Mouse (Mus musculus) forebrain, postnatal 0 days (tissue): ENCODE results near the gene Olfr1053. TPM values are rescaled to one million over a fixed set of nuclear protein-coding genes. Genes with fewer than 3 reads are reported as not detected.
"Not testable (repeated sequence)": the region's sequence is repeated elsewhere in the genome, so short reads cannot be mapped to it uniquely, and the experiment has no call there.

Experiments used
- ATAC-seq: fragments of 200-750 bp; cut with Nextera tagmentation; 2 replicates; pipeline ENCODE4 v1.8.0; 2017; ENCODE audit warnings: mild to moderate bottlenecking, moderate library complexity
- DNase-seq: peaks from one replicate; pipeline ENCODE4 v3.0.0-alpha.2; 2015
- H3K27ac ChIP-seq: fragments of 300-500 bp; sonication (generic); 2 replicates; pipeline ENCODE4 v1.5.1; 2014; ENCODE audit warnings: low read depth, mild to moderate bottlenecking, antibody characterized with exemption, low read length, moderate library complexity, mixed read lengths
- H3K27me3 ChIP-seq: fragments of 300-500 bp; sonication (generic); 2 replicates; pipeline ENCODE4 v1.6.1; 2014; ENCODE audit warnings: mild to moderate bottlenecking, low read length, mixed read lengths; ENCODE audit not compliant: insufficient read depth
- H3K36me3 ChIP-seq: fragments of 300-500 bp; sonication (generic); 2 replicates; pipeline ENCODE4 v1.6.1; 2014; ENCODE audit warnings: mild to moderate bottlenecking, moderate library complexity; ENCODE audit not compliant: insufficient read depth
- H3K4me1 ChIP-seq: fragments of 300-500 bp; sonication (generic); 2 replicates; pipeline ENCODE4 v1.6.1; 2014; ENCODE audit warnings: antibody characterized with exemption; ENCODE audit not compliant: insufficient read depth
- H3K4me2 ChIP-seq: fragments of 300-500 bp; sonication (generic); 2 replicates; pipeline ENCODE4 v1.6.1; 2014; ENCODE audit warnings: low read depth, mild to moderate bottlenecking, moderate library complexity
- H3K4me3 ChIP-seq: fragments of 300-500 bp; sonication (generic); 2 replicates; pipeline ENCODE4 v1.5.1; 2014; ENCODE audit warnings: low read depth, low read length, mixed read lengths
- H3K9ac ChIP-seq: fragments of 300-500 bp; sonication (generic); 2 replicates; pipeline ENCODE4 v1.6.1; 2014; ENCODE audit warnings: mild to moderate bottlenecking
- H3K9me3 ChIP-seq: fragments of 300-500 bp; sonication (generic); 2 replicates; pipeline ENCODE4 v1.6.1; 2016; ENCODE audit warnings: low read length
- CTCF ChIP-seq: sonication (generic); IDR thresholded peaks from 2 replicates; pipeline ENCODE4 v1.5.1; 2016; ENCODE audit warnings: antibody characterized with exemption, control low read depth, low read depth
- WGBS: fragments of 180-500 bp; shearing (Covaris S2); extraction: QIAGEN DNeasy Blood & Tissue Kit; methylation state at CpG from one replicate; pipeline ENCODE4 v1.1.7; 2014; 5-methylcytosine and 5-hydroxymethylcytosine counted together
- polyA plus RNA-seq: library from polyadenylated mRNA; unstranded; fragments of >200 nt; fragmentation: Nextera tagmentation; extraction: Ambion mirVana; gene quantifications from 2 replicates; pipeline ENCODE4 v1.2.1, GENCODE M21; 2015
- total RNA-seq: library from RNA; depleted of rRNA; stranded (reverse); fragments of >200 nt; gene quantifications from 2 replicates; pipeline ENCODE4 v1.2.3, GENCODE M21; 2014; rRNA removed

Olfr1053 gene
- total RNA-seq (not detected in 2 replicates), polyA plus RNA-seq (not detected in 2 replicates)

DNA sequence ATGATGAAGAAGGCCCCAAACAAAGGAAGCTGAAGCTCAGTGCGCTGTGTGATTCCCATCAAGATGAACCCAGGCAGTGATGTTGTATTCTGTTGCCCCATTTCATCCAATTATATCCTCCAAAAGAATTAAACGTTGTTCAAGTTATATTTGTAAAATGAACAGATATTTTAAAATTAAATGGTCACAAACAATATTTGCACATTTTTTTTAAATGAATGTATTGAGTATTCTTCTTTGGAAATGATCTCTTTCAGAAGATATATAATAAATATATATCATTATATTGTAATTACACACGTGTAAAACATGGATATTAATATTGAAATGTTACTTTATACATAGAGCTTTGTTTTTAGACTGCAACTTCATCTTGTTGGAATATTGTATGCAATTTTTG lies at the start of gene Olfr1053:
Gene Olfr1053, minus strand, starts transcription at position 101 of the 400 bp plus-strand sequence.
- WGBS, result 64% methylated on average over 3 of the region's 3 CpGs
- TF ChIP-seq CTCF, result no peak
- no peaks in the 10 kb centered on the region for H3K4me1 ChIP-seq
- no peak within 1 kb of the TSS for H3K27ac ChIP-seq
- H3K9me3 ChIP-seq, result no peaks in the 10 kb centered on the region
- H3K9ac ChIP-seq, result no peak within 1 kb of the TSS
- ATAC-seq (no peak), DNase-seq (no peak)
- H3K4me2 ChIP-seq, result no peak within 1 kb of the TSS
- H3K27me3 ChIP-seq, result no peaks in the 10 kb centered on the region
- no peaks in the 10 kb centered on the region for H3K36me3 ChIP-seq
- H3K4me3 ChIP-seq, result no peak within 1 kb of the TSS

DNA sequence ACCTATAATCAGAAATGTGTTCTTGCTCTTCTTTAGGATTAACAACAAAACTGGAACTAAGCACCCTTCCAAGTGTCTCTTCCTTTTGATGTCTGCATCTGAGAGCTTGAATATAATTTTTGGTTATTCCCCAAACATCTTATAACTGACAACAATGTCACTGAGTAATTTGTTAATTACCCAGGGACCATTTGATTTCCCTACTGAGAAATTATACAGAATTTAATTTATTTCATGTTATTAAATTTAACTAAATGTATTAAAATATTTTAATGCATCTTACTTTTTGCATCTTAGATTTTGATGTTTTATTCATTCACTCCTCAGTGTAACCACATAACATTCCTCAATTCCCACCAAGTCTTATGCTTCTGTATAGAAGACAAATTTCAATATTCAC lies 47.3 kb upstream of the Olfr1053 start, which contains the start of gene Olfr1056:
Gene Olfr1056, minus strand, starts transcription at position 101 of the 400 bp plus-strand sequence.
- ATAC-seq (no peak), DNase-seq (no peak)
- Histone ChIP-seq H3K4me3 (no peak within 1 kb of the TSS), H3K27me3 (no peaks in the 10 kb centered on the region), H3K4me2 (no peak within 1 kb of the TSS), H3K27ac (no peak within 1 kb of the TSS), H3K9me3 (no peaks in the 10 kb centered on the region), H3K4me1 (no peaks in the 10 kb centered on the region), H3K9ac (no peak within 1 kb of the TSS), H3K36me3 (no peaks in the 10 kb centered on the region)
- TF ChIP-seq CTCF, result no peak

DNA sequence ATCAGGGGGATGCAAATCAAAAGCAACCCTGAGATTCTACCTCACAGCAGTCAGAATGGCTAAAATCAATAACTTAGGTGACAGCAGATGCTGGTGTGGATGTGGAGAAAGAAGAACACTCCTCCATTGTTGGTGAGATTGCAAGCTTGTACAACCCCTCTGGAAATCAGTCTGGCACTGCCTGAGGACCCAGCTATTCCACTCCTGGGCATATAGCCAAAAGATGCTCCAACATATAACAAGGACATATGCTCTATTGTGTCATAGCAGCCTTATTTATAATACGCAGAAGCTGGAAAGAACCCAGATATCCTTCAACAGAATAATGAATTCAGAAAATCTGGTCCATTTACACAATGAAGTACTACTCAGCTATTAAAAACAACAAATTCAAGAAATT lies 36.7 kb upstream of the Olfr1053 start:
- H3K4me1 ChIP-seq, H3K27me3 ChIP-seq, H3K4me2 ChIP-seq, H3K36me3 ChIP-seq, H3K4me3 ChIP-seq, ATAC-seq, H3K9ac ChIP-seq, H3K9me3 ChIP-seq, H3K27ac ChIP-seq: not testable (repeated sequence)
- DNase-seq, result peak; percentile 4
- WGBS, result 65% methylated on average over 1 of the region's 1 CpGs

DNA sequence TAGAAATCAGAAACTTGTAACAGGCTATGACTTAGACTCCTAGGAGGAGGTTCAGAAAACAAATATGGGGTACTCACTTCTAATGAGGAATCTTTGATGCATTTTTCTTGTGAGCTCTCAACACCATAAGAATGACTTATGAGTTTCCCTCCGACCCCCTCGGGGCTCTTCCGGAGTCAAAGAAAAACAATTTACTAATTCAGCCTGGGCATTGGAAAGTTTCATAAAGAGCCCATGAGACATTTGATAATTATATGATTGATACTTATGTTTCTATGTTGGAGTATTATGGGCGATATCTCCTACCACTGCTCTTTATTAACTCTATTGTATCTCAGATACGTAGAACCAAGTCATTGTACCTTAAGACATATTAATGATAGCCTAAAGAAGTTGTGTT lies 35.1 kb upstream of the Olfr1053 start, which contains the start of gene Olfr1055:
Gene Olfr1055, minus strand, starts transcription at position 101 of the 400 bp plus-strand sequence.
- DNase-seq (no peak), ATAC-seq (no peak)
- no peak within 1 kb of the TSS for H3K4me2 ChIP-seq
- H3K9me3 ChIP-seq, result no peaks in the 10 kb centered on the region
- no peaks in the 10 kb centered on the region for H3K27me3 ChIP-seq
- no peak within 1 kb of the TSS for H3K27ac ChIP-seq
- H3K9ac ChIP-seq, result no peak within 1 kb of the TSS
- no peaks in the 10 kb centered on the region for H3K36me3 ChIP-seq
- no peak for TF ChIP-seq CTCF
- H3K4me1 ChIP-seq, result no peaks in the 10 kb centered on the region
- WGBS, result 96% methylated on average over 5 of the region's 5 CpGs
- H3K4me3 ChIP-seq, result no peak within 1 kb of the TSS

DNA sequence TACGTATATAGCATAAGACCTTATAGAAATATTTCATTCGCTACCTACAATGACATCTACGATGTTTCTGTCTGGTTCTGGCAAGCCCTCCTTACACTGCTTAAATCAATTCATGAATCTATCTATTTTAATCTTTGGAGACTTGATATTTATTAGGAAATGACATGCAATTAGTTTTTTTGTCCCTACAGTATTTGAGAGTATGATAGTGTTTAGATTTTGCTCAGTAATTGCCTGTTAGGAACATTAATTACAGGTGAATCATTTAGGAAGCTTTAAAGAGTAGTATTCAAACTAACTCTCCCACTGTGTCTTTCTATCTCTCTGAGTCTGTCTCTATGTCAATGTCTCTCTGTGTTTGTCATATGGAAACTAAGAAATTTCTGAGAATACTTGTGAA lies 20.2 kb upstream of the Olfr1053 start, which contains the start of gene Olfr1054:
Gene Olfr1054, minus strand, starts transcription at position 101 of the 400 bp plus-strand sequence.
- Histone ChIP-seq H3K9me3 (no peaks in the 10 kb centered on the region), H3K4me1 (no peaks in the 10 kb centered on the region), H3K9ac (no peak within 1 kb of the TSS), H3K4me3 (no peak within 1 kb of the TSS), H3K36me3 (no peaks in the 10 kb centered on the region), H3K27ac (no peak within 1 kb of the TSS), H3K27me3 (no peaks in the 10 kb centered on the region), H3K4me2 (no peak within 1 kb of the TSS)
- no peak for TF ChIP-seq CTCF
- DNase-seq (no peak), ATAC-seq (no peak)
- 87% methylated on average over 3 of the region's 3 CpGs for WGBS

DNA sequence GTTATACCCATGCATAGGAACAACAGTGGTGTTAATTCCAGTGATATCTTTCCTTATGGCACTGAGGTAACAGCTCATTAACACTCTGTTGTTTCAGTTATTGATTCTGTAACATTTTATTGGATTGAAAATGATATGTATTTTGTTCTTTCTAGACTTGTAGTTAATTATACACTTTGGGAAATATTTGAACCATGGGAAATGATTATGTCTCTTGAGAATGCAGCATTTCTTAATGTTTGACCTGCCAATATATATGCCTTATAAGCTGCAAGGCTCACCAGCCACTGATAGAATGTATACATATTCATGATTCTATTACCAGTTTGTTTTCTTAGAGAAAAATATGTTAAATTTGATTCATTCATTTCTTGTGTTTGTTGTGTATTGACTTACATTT lies 22.9 kb downstream of the Olfr1053 start, which contains the start of gene Olfr1052:
Gene Olfr1052, plus strand, starts transcription at position 301 of the 400 bp plus-strand sequence.
- ATAC-seq (no peak), DNase-seq (no peak)
- H3K4me2 ChIP-seq, result no peak within 1 kb of the TSS
- H3K27ac ChIP-seq, result no peak within 1 kb of the TSS
- H3K9me3 ChIP-seq, result no peaks in the 10 kb centered on the region
- no peaks in the 10 kb centered on the region for H3K36me3 ChIP-seq
- no peaks in the 10 kb centered on the region for H3K27me3 ChIP-seq
- TF ChIP-seq CTCF, result no peak
- no peak within 1 kb of the TSS for H3K4me3 ChIP-seq
- H3K9ac ChIP-seq, result no peak within 1 kb of the TSS
- no peaks in the 10 kb centered on the region for H3K4me1 ChIP-seq

DNA sequence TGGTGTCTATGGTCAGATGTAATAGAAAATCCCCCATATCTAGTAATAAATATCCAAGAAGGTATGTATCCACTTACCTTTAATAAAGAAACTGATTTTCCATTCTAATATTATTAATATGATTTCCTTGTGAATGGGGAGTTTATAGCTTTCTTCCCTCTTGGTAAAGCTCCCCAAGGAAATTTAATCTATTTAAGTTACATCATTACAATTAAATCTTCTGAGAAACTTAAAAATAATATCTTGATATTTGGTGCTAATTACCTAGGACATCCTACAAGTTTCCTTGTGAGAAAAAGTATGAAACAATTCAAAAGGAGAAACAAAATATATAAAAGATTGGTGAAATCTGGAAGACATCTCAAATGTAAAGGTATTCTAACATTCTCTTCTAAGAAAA lies 36.1 kb downstream of the Olfr1053 start, which contains the start of gene Olfr1051:
Gene Olfr1051, minus strand, starts transcription at position 101 of the 400 bp plus-strand sequence.
- H3K36me3 ChIP-seq, DNase-seq, H3K27me3 ChIP-seq, H3K4me1 ChIP-seq, H3K4me3 ChIP-seq, H3K9me3 ChIP-seq, H3K27ac ChIP-seq, H3K9ac ChIP-seq, H3K4me2 ChIP-seq, ATAC-seq: not testable (repeated sequence)

Other genes with a start within 250 kb of the Olfr1053 start
- not detected in 2 replicates for gene Olfr1036, start 241.3 kb downstream of the Olfr1053 start, total RNA-seq
- gene Olfr1036, start 241.3 kb downstream of the Olfr1053 start, polyA plus RNA-seq, result not detected in 2 replicates
- gene Olfr1037, start 227.9 kb downstream of the Olfr1053 start, total RNA-seq, result not detected in 2 replicates
- gene Olfr1037, start 227.9 kb downstream of the Olfr1053 start, polyA plus RNA-seq, result not detected in 2 replicates
- not detected in 2 replicates for gene Olfr1039, start 179.4 kb downstream of the Olfr1053 start, total RNA-seq
- gene Olfr1039, start 179.4 kb downstream of the Olfr1053 start, polyA plus RNA-seq, result not detected in 2 replicates
- gene Olfr1040, start 168.6 kb downstream of the Olfr1053 start, total RNA-seq, result not detected in 2 replicates
- gene Olfr1040, start 168.6 kb downstream of the Olfr1053 start, polyA plus RNA-seq, result not detected in 2 replicates
- gene Olfr1042, start 153.4 kb downstream of the Olfr1053 start, total RNA-seq, result not detected in 2 replicates
- not detected in 2 replicates for gene Olfr1042, start 153.4 kb downstream of the Olfr1053 start, polyA plus RNA-seq
- gene Olfr1043, start 147.8 kb downstream of the Olfr1053 start, total RNA-seq, result not detected in 2 replicates
- gene Olfr1043, start 147.8 kb downstream of the Olfr1053 start, polyA plus RNA-seq, result not detected in 2 replicates
- gene Olfr1044, start 137.5 kb downstream of the Olfr1053 start, total RNA-seq, result not detected in 2 replicates
- not detected in 2 replicates for gene Olfr1044, start 137.5 kb downstream of the Olfr1053 start, polyA plus RNA-seq
- not detected in 2 replicates for gene Olfr52, start 129.6 kb downstream of the Olfr1053 start, total RNA-seq
- gene Olfr52, start 129.6 kb downstream of the Olfr1053 start, polyA plus RNA-seq, result not detected in 2 replicates
- gene Olfr1045, start 112.3 kb downstream of the Olfr1053 start, total RNA-seq, result not detected in 2 replicates
- not detected in 2 replicates for gene Olfr1045, start 112.3 kb downstream of the Olfr1053 start, polyA plus RNA-seq
- gene Olfr1046, start 96.0 kb downstream of the Olfr1053 start, total RNA-seq, result not detected in 2 replicates
- gene Olfr1046, start 96.0 kb downstream of the Olfr1053 start, polyA plus RNA-seq, result not detected in 2 replicates
- gene Olfr1047, start 83.9 kb downstream of the Olfr1053 start, total RNA-seq, result not detected in 2 replicates
- not detected in 2 replicates for gene Olfr1047, start 83.9 kb downstream of the Olfr1053 start, polyA plus RNA-seq
- not detected in 2 replicates for gene Olfr1048, start 75.0 kb downstream of the Olfr1053 start, total RNA-seq
- not detected in 2 replicates for gene Olfr1048, start 75.0 kb downstream of the Olfr1053 start, polyA plus RNA-seq
- gene Olfr1049, start 57.0 kb downstream of the Olfr1053 start, total RNA-seq, result not detected in 2 replicates
- not detected in 2 replicates for gene Olfr1049, start 57.0 kb downstream of the Olfr1053 start, polyA plus RNA-seq
- gene Olfr1051, start 36.2 kb downstream of the Olfr1053 start, total RNA-seq, result not detected in 2 replicates
- not detected in 2 replicates for gene Olfr1051, start 36.2 kb downstream of the Olfr1053 start, polyA plus RNA-seq
- not detected in 2 replicates for gene Olfr1052, start 22.8 kb downstream of the Olfr1053 start, total RNA-seq
- gene Olfr1052, start 22.8 kb downstream of the Olfr1053 start, polyA plus RNA-seq, result not detected in 2 replicates
- gene Olfr1054, start 20.1 kb upstream of the Olfr1053 start, total RNA-seq, result not detected in 2 replicates
- not detected in 2 replicates for gene Olfr1054, start 20.1 kb upstream of the Olfr1053 start, polyA plus RNA-seq
- gene Olfr1055, start 35.0 kb upstream of the Olfr1053 start, total RNA-seq, result not detected in 2 replicates
- not detected in 2 replicates for gene Olfr1055, start 35.0 kb upstream of the Olfr1053 start, polyA plus RNA-seq
- gene Olfr1056, start 47.2 kb upstream of the Olfr1053 start, total RNA-seq, result not detected in 2 replicates
- gene Olfr1056, start 47.2 kb upstream of the Olfr1053 start, polyA plus RNA-seq, result not detected in 2 replicates
- gene Olfr1057, start 63.1 kb upstream of the Olfr1053 start, total RNA-seq, result not detected in 2 replicates
- gene Olfr1057, start 63.1 kb upstream of the Olfr1053 start, polyA plus RNA-seq, result not detected in 2 replicates
- not detected in 2 replicates for gene Olfr1058, start 73.3 kb upstream of the Olfr1053 start, total RNA-seq
- gene Olfr1058, start 73.3 kb upstream of the Olfr1053 start, polyA plus RNA-seq, result not detected in 2 replicates
- gene Olfr1061, start 98.8 kb upstream of the Olfr1053 start, total RNA-seq, result not detected in 2 replicates
- gene Olfr1061, start 98.8 kb upstream of the Olfr1053 start, polyA plus RNA-seq, result not detected in 2 replicates
- not detected in 2 replicates for gene Olfr1062, start 111.5 kb upstream of the Olfr1053 start, total RNA-seq
- gene Olfr1062, start 111.5 kb upstream of the Olfr1053 start, polyA plus RNA-seq, result not detected in 2 replicates
- gene Olfr1065, start 135.3 kb upstream of the Olfr1053 start, total RNA-seq, result not detected in 2 replicates
- gene Olfr1065, start 135.3 kb upstream of the Olfr1053 start, polyA plus RNA-seq, result not detected in 2 replicates
- gene Olfr1066, start 141.0 kb upstream of the Olfr1053 start, total RNA-seq, result not detected in 2 replicates
- not detected in 2 replicates for gene Olfr1066, start 141.0 kb upstream of the Olfr1053 start, polyA plus RNA-seq
- gene Olfr228, start 172.1 kb upstream of the Olfr1053 start, total RNA-seq, result not detected in 2 replicates
- not detected in 2 replicates for gene Olfr228, start 172.1 kb upstream of the Olfr1053 start, polyA plus RNA-seq
- not detected in 2 replicates for gene Olfr1076, start 193.2 kb upstream of the Olfr1053 start, total RNA-seq
- not detected in 2 replicates for gene Olfr1076, start 193.2 kb upstream of the Olfr1053 start, polyA plus RNA-seq
- not detected in 2 replicates for gene Olfr1079, start 227.2 kb upstream of the Olfr1053 start, total RNA-seq
- not detected in 2 replicates for gene Olfr1079, start 227.2 kb upstream of the Olfr1053 start, polyA plus RNA-seq
- gene Olfr1080, start 243.0 kb upstream of the Olfr1053 start, total RNA-seq, result not detected in 2 replicates
- gene Olfr1080, start 243.0 kb upstream of the Olfr1053 start, polyA plus RNA-seq, result not detected in 2 replicates